Mouse (Mus musculus) adrenal gland, adult (tissue): ENCODE measurements around the gene Acacb.

Source experiments
- DNase-seq, 2 experiments: peaks; one replicate each; pipeline ENCODE4 v3.0.0; 2022 to 2023; ENCODE audit warnings: low spot score in 1 of 2; ENCODE audit not compliant: inconsistent age in 2 of 2

The Acacb gene

DNA sequence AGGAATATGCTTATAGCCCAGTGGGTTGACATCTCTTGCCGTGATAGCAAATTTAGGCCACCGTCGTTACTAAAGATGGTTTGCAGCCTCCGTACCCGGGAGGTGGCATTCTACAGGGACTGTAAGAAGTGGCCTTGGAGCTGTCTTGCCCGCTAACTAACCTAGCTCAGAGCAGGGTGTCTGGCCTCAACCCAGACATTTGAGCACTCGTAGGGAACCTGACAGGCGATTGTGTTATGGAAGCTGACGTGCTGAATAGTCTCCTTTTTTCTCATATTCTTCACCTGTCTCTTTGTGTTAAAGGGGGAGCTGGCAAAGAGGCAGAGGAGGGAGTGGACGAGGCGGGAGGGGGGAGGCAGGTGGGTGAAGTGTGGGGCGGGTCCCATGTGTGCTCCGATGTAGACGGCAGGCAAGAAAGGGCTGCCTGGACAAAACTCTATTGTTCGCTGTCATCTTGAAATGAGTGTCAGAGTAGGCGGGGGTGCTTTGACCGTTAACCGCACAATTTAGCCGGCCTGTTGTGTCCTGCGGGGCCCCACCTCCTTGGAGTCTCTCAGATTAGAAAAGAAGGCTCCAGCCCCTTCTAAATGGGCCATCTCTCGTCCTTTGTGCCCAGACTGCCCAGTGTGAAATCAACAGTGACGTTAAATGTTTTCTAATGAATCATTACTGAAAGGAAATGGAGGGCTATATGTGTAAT is 153.0 kb downstream of the Acacb start:
- DNase-seq, result no peak

DNA sequence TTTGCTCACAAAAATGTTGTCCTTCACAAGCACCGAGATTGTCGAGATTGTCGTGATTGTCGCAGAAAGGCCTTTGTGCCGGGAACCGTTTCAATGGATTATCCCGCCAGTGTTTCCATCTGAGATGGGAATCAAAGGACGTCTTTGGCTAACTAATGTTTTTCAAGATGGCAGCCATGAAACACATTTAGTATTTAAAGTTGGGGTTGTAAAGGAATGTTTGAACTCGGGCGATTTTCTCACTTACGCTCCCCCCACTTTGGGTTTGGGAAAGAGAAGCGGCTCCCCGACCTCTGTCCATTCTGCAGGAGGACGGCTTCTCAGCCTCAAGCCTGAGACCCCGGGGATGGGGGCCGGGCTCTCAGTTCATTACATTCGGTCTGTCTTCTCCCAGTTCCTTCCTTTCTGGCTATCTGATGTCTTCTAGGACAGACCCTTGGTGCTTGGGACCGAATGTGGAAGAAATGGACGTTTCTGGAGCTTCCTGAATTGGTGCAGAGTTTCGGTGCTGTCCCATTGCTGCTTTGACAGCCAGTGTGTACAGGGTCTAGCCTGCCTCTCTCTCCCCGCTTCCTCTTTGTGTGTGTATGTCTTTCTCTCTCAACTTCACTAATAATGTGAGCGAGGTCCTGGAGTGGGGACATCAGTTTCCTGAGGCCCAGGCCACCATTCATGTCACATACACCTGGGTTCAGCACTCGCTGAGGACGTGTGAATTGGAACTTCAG is 153.7 kb downstream of the Acacb start:
- no peak for DNase-seq
